Mouse (Mus musculus) retina, adult 2 months (tissue): ENCODE data around the gene Msi2.

Experiments
- DNase-seq: peaks from one replicate; pipeline ENCODE4 v3.0.0-alpha.2; 2012; ENCODE audit warnings: low read depth, low spot score

Gene Msi2

GRCm38 (mm10) chr11:88485987-88486386 lies 232.3 kb downstream of the Msi2 start:
- DNase-seq: no peak

- DNase-seq: no peak
Measured at GRCm38 (mm10) chr11:88485088-88485487, 233.2 kb downstream of the Msi2 start.

GRCm38 (mm10) chr11:88484047-88484446 lies 234.3 kb downstream of the Msi2 start:
- no peak for DNase-seq

- DNase-seq: no peak
Measured at GRCm38 (mm10) chr11:88482636-88483035, 235.7 kb downstream of the Msi2 start.

- no peak for DNase-seq
Measured at GRCm38 (mm10) chr11:88482236-88482635, 236.1 kb downstream of the Msi2 start.

- DNase-seq: no peak
Measured at GRCm38 (mm10) chr11:88481602-88482161, 236.6 kb downstream of the Msi2 start.

- DNase-seq: no peak
Measured at GRCm38 (mm10) chr11:88481092-88481601, 237.2 kb downstream of the Msi2 start.

- no peak for DNase-seq
Measured at GRCm38 (mm10) chr11:88479498-88479897, 238.8 kb downstream of the Msi2 start.

GRCm38 (mm10) chr11:88474889-88475440 lies 243.3 kb downstream of the Msi2 start:
- no peak for DNase-seq

GRCm38 (mm10) chr11:88472731-88473130 lies 245.6 kb downstream of the Msi2 start:
- no peak for DNase-seq

- DNase-seq: no peak
Measured at GRCm38 (mm10) chr11:88471981-88472647, 246.2 kb downstream of the Msi2 start.

GRCm38 (mm10) chr11:88470599-88470998 lies 247.7 kb downstream of the Msi2 start:
- no peak for DNase-seq

GRCm38 (mm10) chr11:88468996-88469395 lies 249.3 kb downstream of the Msi2 start:
- DNase-seq: no peak

GRCm38 (mm10) chr11:88467498-88468245 lies 250.6 kb downstream of the Msi2 start:
- no peak for DNase-seq

- DNase-seq: no peak
Measured at GRCm38 (mm10) chr11:88463951-88464350, 254.4 kb downstream of the Msi2 start.

GRCm38 (mm10) chr11:88462789-88463188 lies 255.5 kb downstream of the Msi2 start:
- no peak for DNase-seq

- DNase-seq: no peak
Measured at GRCm38 (mm10) chr11:88461601-88462000, 256.7 kb downstream of the Msi2 start.

- DNase-seq: no peak
Measured at GRCm38 (mm10) chr11:88459946-88460736, 258.2 kb downstream of the Msi2 start.

- no peak for DNase-seq
Measured at GRCm38 (mm10) chr11:88457241-88457738, 261.0 kb downstream of the Msi2 start.

GRCm38 (mm10) chr11:88454867-88455806 lies 263.2 kb downstream of the Msi2 start:
- DNase-seq: no peak
